Mouse (Mus musculus): ENCODE measurements at regions not wholly inside any gene's neighbourhood (a gene's known extent, or its start where the extent isn't known, plus 50 kb on each side); places are given as distances from the start of the nearest gene placed in this dataset.
"Not testable (repeated sequence)": the region's sequence is repeated elsewhere in the genome, so short reads cannot be mapped to it uniquely, and the experiment has no call there.

- Histone ChIP-seq H3K9me3 (ENCODE audit: low read length) (no peaks in the 10 kb centered on the region), H3K27ac (ENCODE audit: low read depth) (no peak overlapping the region), H3K36me3 (replicated peaks; ENCODE audit: insufficient read depth, low read length) (no peaks in the 10 kb centered on the region), H3K4me3 (ENCODE audit: low read depth, low read length) (no peak overlapping the region), H3K9ac (replicated peaks) (no peak overlapping the region), H3K4me1 (ENCODE audit: insufficient read depth) (no peaks in the 10 kb centered on the region), H3K4me2 (ENCODE audit: low read depth, low read length) (no peak overlapping the region), H3K27me3 (ENCODE audit: insufficient read depth, low read length) (no peaks in the 10 kb centered on the region)
- 70% methylated on average over 1 of the region's 1 CpGs for WGBS (ENCODE audit: insufficient replicate concordance)
- ATAC-seq (no peak), DNase-seq (no peak)
- TF ChIP-seq CTCF (IDR thresholded peaks at IDR 0.05; ENCODE audit: low read depth), result no peak
- no peak for TF ChIP-seq EP300 (IDR thresholded peaks at IDR 0.05; ENCODE audit: low read depth)
Observed at GRCm38 (mm10) chr16:20854696-20855213, 120.4 kb upstream of the Thpo start.

- WGBS (ENCODE audit: insufficient replicate concordance), result 52% methylated on average over 2 of the region's 2 CpGs
- H3K4me1 ChIP-seq (ENCODE audit: insufficient read depth), result no peaks in the 10 kb centered on the region
- no peak for ATAC-seq
- H3K9ac ChIP-seq (replicated peaks), result no peak overlapping the region
- no peak for DNase-seq
- no peak overlapping the region for H3K4me2 ChIP-seq (ENCODE audit: low read depth, low read length)
- H3K9me3 ChIP-seq (ENCODE audit: low read length), result no peaks in the 10 kb centered on the region
- H3K27ac ChIP-seq (ENCODE audit: low read depth), result no peak overlapping the region
- no peak overlapping the region for H3K4me3 ChIP-seq (ENCODE audit: low read depth, low read length)
- no peaks in the 10 kb centered on the region for H3K27me3 ChIP-seq (ENCODE audit: insufficient read depth, low read length)
- TF ChIP-seq EP300 (IDR thresholded peaks at IDR 0.05; ENCODE audit: low read depth) (no peak), CTCF (IDR thresholded peaks at IDR 0.05; ENCODE audit: low read depth) (no peak)
- H3K36me3 ChIP-seq (replicated peaks; ENCODE audit: insufficient read depth, low read length), result no peaks in the 10 kb centered on the region
Observed at GRCm38 (mm10) chr16:20838151-20838550, 103.8 kb upstream of the Thpo start.

GRCm38 (mm10) chr16:20836866-20837265 lies 102.6 kb upstream of the Thpo start:
- Histone ChIP-seq H3K9me3 (ENCODE audit: low read length) (no peaks in the 10 kb centered on the region), H3K4me1 (ENCODE audit: insufficient read depth) (no peaks in the 10 kb centered on the region), H3K27ac (ENCODE audit: low read depth) (no peak overlapping the region), H3K4me2 (ENCODE audit: low read depth, low read length) (no peak overlapping the region), H3K36me3 (replicated peaks; ENCODE audit: insufficient read depth, low read length) (no peaks in the 10 kb centered on the region), H3K9ac (replicated peaks) (no peak overlapping the region), H3K4me3 (ENCODE audit: low read depth, low read length) (no peak overlapping the region), H3K27me3 (ENCODE audit: insufficient read depth, low read length) (no peaks in the 10 kb centered on the region)
- WGBS (ENCODE audit: insufficient replicate concordance), result 63% methylated on average over 5 of the region's 5 CpGs
- no peak for ATAC-seq
- DNase-seq, result no peak
- TF ChIP-seq CTCF (IDR thresholded peaks at IDR 0.05; ENCODE audit: low read depth), result no peak
- TF ChIP-seq EP300 (IDR thresholded peaks at IDR 0.05; ENCODE audit: low read depth), result no peak

GRCm38 (mm10) chr16:20833838-20834237 lies 99.5 kb upstream of the Thpo start:
- DNase-seq; H3K9ac ChIP-seq (replicated peaks); H3K27me3 ChIP-seq (ENCODE audit: insufficient read depth, low read length); ATAC-seq; H3K36me3 ChIP-seq (replicated peaks; ENCODE audit: insufficient read depth, low read length); H3K27ac ChIP-seq (ENCODE audit: low read depth); H3K9me3 ChIP-seq (ENCODE audit: low read length); H3K4me3 ChIP-seq (ENCODE audit: low read depth, low read length); H3K4me2 ChIP-seq (ENCODE audit: low read depth, low read length); H3K4me1 ChIP-seq (ENCODE audit: insufficient read depth): not testable (repeated sequence)
- WGBS (ENCODE audit: insufficient replicate concordance), result 77% methylated on average over 10 of the region's 10 CpGs

- no peak for DNase-seq
- ATAC-seq, result no peak
Observed at GRCm38 (mm10) chr16:20833301-20833700, 99.0 kb upstream of the Thpo start.

GRCm38 (mm10) chr16:20829732-20830435 lies 95.6 kb upstream of the Thpo start:
- Histone ChIP-seq H3K4me1 (ENCODE audit: insufficient read depth) (no peaks in the 10 kb centered on the region), H3K27me3 (ENCODE audit: insufficient read depth, low read length) (no peaks in the 10 kb centered on the region), H3K4me3 (ENCODE audit: low read depth, low read length) (no peak overlapping the region), H3K27ac (ENCODE audit: low read depth) (no peak overlapping the region), H3K36me3 (replicated peaks; ENCODE audit: insufficient read depth, low read length) (no peaks in the 10 kb centered on the region), H3K9ac (replicated peaks) (no peak overlapping the region), H3K4me2 (ENCODE audit: low read depth, low read length) (no peak overlapping the region), H3K9me3 (ENCODE audit: low read length) (no peaks in the 10 kb centered on the region)
- ATAC-seq (no peak), DNase-seq (no peak)
- TF ChIP-seq EP300 (IDR thresholded peaks at IDR 0.05; ENCODE audit: low read depth) (no peak), CTCF (IDR thresholded peaks at IDR 0.05; ENCODE audit: low read depth) (no peak)
- WGBS (ENCODE audit: insufficient replicate concordance), result 57% methylated on average over 6 of the region's 6 CpGs

More at GRCm38 (mm10) chr16:20833301-20833700, 99.0 kb upstream of the Thpo start:
- Histone ChIP-seq H3K9me3 (ENCODE audit: low read length) (no peaks in the 10 kb centered on the region), H3K27me3 (ENCODE audit: insufficient read depth, low read length) (no peaks in the 10 kb centered on the region), H3K4me1 (ENCODE audit: insufficient read depth) (no peaks in the 10 kb centered on the region), H3K4me2 (ENCODE audit: low read depth, low read length) (no peak overlapping the region), H3K4me3 (ENCODE audit: low read depth, low read length) (no peak overlapping the region), H3K9ac (replicated peaks) (no peak overlapping the region), H3K36me3 (replicated peaks; ENCODE audit: insufficient read depth, low read length) (no peaks in the 10 kb centered on the region), H3K27ac (ENCODE audit: low read depth) (no peak overlapping the region)
- no peak for TF ChIP-seq EP300 (IDR thresholded peaks at IDR 0.05; ENCODE audit: low read depth)
- no peak for TF ChIP-seq CTCF (IDR thresholded peaks at IDR 0.05; ENCODE audit: low read depth)
- 67% methylated on average over 8 of the region's 8 CpGs for WGBS (ENCODE audit: insufficient replicate concordance)
